Mouse (Mus musculus): ENCODE results near the gene Dcbld1.
"Not testable (repeated sequence)": the region's sequence is repeated elsewhere in the genome, so short reads cannot be mapped to it uniquely, and the experiment has no call there.

Dcbld1 gene

DNA sequence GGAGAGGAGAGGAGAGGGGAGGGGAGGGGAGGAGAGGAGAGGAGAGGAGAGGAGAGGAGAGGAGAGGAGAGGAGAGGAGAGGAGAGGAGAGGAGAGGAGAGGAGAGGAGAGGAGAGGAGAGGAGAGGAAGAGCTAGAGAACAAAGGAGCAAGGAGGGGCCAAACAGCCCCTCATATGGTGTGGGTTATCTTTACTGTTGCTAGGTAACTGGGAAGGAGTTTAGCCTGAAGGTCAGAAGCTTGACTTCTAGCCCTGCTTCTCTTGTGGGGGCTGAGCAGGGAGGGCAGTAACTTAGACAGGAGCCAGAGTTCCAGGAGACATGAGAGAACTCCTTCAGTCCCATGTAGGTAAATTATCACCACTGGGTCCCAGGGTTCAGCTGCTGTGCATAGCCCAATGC is 65.1 kb downstream of the Dcbld1 start:
- in situ Hi-C loops (cut with MboI, MseI) = not testable (repeated sequence)

GRCm38 (mm10) chr10:52301766-52302165 is 68.3 kb downstream of the Dcbld1 start:
- in situ Hi-C loops (cut with MboI, MseI) = no loop called here

DNA sequence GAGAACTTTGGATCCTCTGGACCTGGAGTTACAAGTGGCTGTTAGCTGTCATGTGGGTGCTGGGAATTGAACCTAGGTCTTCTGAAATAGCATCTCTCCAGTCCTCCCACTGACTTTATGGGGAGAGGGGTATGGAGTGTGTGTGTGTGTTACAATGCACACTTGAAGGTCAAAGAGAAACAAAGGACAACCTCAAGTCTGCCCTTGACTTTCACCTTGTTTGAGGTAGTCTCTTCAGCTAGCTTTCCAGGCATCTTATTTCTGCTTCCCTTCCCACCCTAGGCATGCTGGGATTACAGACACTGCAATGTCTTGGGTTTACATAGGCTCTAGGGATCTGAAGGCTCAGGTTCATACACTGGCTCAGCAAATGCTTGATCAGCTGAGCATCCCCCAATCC is 68.9 kb downstream of the Dcbld1 start:
- in situ Hi-C loops (cut with MboI, MseI) = no loop called here

- in situ Hi-C loops (cut with MboI, MseI) = no loop called here
These were observed 71.2 kb downstream of the Dcbld1 start for GRCm38 (mm10) chr10:52304574-52304973.

GRCm38 (mm10) chr10:52309196-52309595 is 75.8 kb downstream of the Dcbld1 start:
- in situ Hi-C loops (cut with MboI, MseI) = no loop called here

- in situ Hi-C loops (cut with MboI, MseI) = no loop called here
These were observed 86.3 kb downstream of the Dcbld1 start for GRCm38 (mm10) chr10:52319506-52320286.

- in situ Hi-C loops (cut with MboI, MseI) = no loop called here
These were observed 88.5 kb downstream of the Dcbld1 start for GRCm38 (mm10) chr10:52321918-52322317.

GRCm38 (mm10) chr10:52331007-52331406 is 97.6 kb downstream of the Dcbld1 start:
- in situ Hi-C loops (cut with MboI, MseI) = no loop called here

DNA sequence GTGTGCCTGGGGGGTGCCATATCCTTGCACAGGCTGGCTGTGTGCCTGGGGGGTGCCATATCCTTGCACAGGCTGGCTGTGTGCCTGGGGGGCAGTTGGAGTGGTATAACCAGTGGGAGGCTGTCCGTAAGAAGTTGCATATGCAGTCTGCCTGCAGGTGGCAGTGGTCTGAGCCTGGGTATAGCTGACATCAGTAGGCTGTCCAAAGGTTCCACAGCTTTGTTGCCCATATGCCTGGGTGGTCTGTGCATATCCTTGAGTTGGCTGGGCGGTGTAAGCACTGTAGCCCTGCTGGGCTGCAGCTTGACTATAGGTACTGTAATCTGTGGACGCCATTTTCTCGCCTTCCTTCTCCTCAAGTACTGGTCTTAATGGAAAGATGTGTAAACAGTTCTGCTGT is 109.9 kb downstream of the Dcbld1 start:
- in situ Hi-C loops (cut with MboI, MseI) = not testable (repeated sequence)

DNA sequence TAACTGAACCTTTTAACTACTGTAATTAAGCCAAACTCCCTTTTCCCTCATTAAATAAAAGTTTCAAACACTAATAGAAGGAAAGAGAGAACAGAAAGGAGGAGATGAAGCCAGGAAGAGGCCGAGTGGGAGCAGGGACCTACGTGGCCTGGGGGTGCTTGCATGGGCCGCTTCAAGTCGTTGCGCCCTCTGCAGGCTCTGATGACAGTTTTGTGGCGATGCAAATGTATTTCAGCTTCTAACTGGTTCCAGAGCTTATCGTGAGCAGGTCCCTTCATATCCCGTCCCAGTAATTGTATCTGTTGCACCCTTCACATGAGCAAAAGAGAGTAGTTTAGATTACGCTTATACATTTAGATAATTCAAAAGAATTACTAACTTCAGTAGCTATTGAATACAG is 119.8 kb downstream of the Dcbld1 start:
- in situ Hi-C loops (cut with MboI, MseI) = no loop called here

DNA sequence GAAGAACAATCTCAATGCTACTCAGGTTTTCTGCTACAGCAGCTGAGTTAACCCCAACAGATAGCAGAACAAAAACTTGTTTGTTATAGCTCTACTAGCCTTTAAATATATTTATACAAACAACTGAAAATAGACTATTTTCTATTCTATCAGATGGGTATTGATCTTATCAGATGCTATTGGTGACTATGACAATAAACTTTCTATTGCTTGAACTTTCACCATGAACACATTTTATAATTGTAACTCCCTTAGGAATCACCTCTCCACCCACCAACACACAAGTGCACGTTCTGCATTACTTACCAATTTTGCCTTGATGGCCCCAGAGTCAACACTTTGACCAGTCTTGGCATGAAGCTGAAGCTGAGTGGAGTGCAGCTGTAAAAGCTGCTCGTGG is 125.0 kb downstream of the Dcbld1 start, which contains the start of gene Gm26741:
Gene Gm26741 (plus strand): TSS at position 301 of the 400 bp plus-strand sequence.
- in situ Hi-C loops (cut with MboI, MseI) = no loop called here

- in situ Hi-C loops (cut with MboI, MseI) = no loop called here
These were observed 126.9 kb downstream of the Dcbld1 start for GRCm38 (mm10) chr10:52360241-52360735.

GRCm38 (mm10) chr10:52360862-52361609 is 127.6 kb downstream of the Dcbld1 start:
- in situ Hi-C loops (cut with MboI, MseI) = no loop called here

- in situ Hi-C loops (cut with MboI, MseI) = no loop called here
These were observed 135.0 kb downstream of the Dcbld1 start for GRCm38 (mm10) chr10:52368376-52368775.

All from T-helper 1 cell (primary cell).